Mouse (Mus musculus): ENCODE data around the gene Pcnx. TPM values are rescaled to one million over a fixed set of nuclear protein-coding genes. Genes with fewer than 3 reads are reported as not detected.

Gene Pcnx
- polyA plus RNA-seq, 1 experiment from 2014 or later = 2.3 TPM

GRCm38 (mm10) chr12:81904456-81904855 lies 44.6 kb downstream of the Pcnx start:
- Histone ChIP-seq H3K27me3 (ENCODE audit: control insufficient read depth, insufficient read depth, low read depth, low read length) (no peaks in the 10 kb centered on the region), H3K4me3 (ENCODE audit: low read depth, low read length) (no peak overlapping the region), H3K9me3 (replicated peaks; ENCODE audit: control insufficient read depth, low read length) (no peaks in the 10 kb centered on the region), H3K9ac (ENCODE audit: low read depth, low read length) (no peak overlapping the region), H3K27ac (ENCODE audit: low read length) (no peak overlapping the region), H3K4me2 (ENCODE audit: low read depth, low read length) (no peak overlapping the region), H3K36me3 (ENCODE audit: control insufficient read depth, insufficient read depth) (no peaks in the 10 kb centered on the region), H3K4me1 (ENCODE audit: control insufficient read depth, low read depth, low read length) (no peaks in the 10 kb centered on the region)
- ATAC-seq (ENCODE audit: low read depth) = no peak
- WGBS (ENCODE audit: insufficient replicate concordance) = 74% methylated on average over 2 of the region's 2 CpGs

- H3K27me3 ChIP-seq (ENCODE audit: control insufficient read depth, insufficient read depth, low read depth, low read length) = no peaks in the 10 kb centered on the region
- no peaks in the 10 kb centered on the region for H3K36me3 ChIP-seq (ENCODE audit: control insufficient read depth, insufficient read depth)
- no peak overlapping the region for H3K9ac ChIP-seq (ENCODE audit: low read depth, low read length)
- no peaks in the 10 kb centered on the region for H3K4me1 ChIP-seq (ENCODE audit: control insufficient read depth, low read depth, low read length)
- H3K9me3 ChIP-seq (replicated peaks; ENCODE audit: control insufficient read depth, low read length) = no peaks in the 10 kb centered on the region
- H3K4me3 ChIP-seq (ENCODE audit: low read depth, low read length) = no peak overlapping the region
- ATAC-seq (ENCODE audit: low read depth) = no peak
- WGBS (ENCODE audit: insufficient replicate concordance) = 30% methylated on average over 2 of the region's 2 CpGs
- H3K4me2 ChIP-seq (ENCODE audit: low read depth, low read length) = no peak overlapping the region
- H3K27ac ChIP-seq (ENCODE audit: low read length) = no peak overlapping the region
Observed at GRCm38 (mm10) chr12:81905865-81906264, 46.0 kb downstream of the Pcnx start.

- no peaks in the 10 kb centered on the region for H3K27me3 ChIP-seq (ENCODE audit: control insufficient read depth, insufficient read depth, low read depth, low read length)
- no peak overlapping the region for H3K27ac ChIP-seq (ENCODE audit: low read length)
- no peak overlapping the region for H3K4me3 ChIP-seq (ENCODE audit: low read depth, low read length)
- no peak overlapping the region for H3K4me2 ChIP-seq (ENCODE audit: low read depth, low read length)
- no peaks in the 10 kb centered on the region for H3K9me3 ChIP-seq (replicated peaks; ENCODE audit: control insufficient read depth, low read length)
- no peak overlapping the region for H3K9ac ChIP-seq (ENCODE audit: low read depth, low read length)
- WGBS (ENCODE audit: insufficient replicate concordance) = 58% methylated on average over 4 of the region's 4 CpGs
- no peaks in the 10 kb centered on the region for H3K4me1 ChIP-seq (ENCODE audit: control insufficient read depth, low read depth, low read length)
- H3K36me3 ChIP-seq (ENCODE audit: control insufficient read depth, insufficient read depth) = no peaks in the 10 kb centered on the region
- no peak for ATAC-seq (ENCODE audit: low read depth)
Observed at GRCm38 (mm10) chr12:81907741-81908357, 48.0 kb downstream of the Pcnx start.

- 52% methylated on average over 5 of the region's 5 CpGs for WGBS (ENCODE audit: insufficient replicate concordance)
- no peaks in the 10 kb centered on the region for H3K9me3 ChIP-seq (replicated peaks; ENCODE audit: control insufficient read depth, low read length)
- H3K9ac ChIP-seq (ENCODE audit: low read depth, low read length) = no peak overlapping the region
- H3K36me3 ChIP-seq (ENCODE audit: control insufficient read depth, insufficient read depth) = no peaks in the 10 kb centered on the region
- no peak overlapping the region for H3K4me3 ChIP-seq (ENCODE audit: low read depth, low read length)
- H3K4me2 ChIP-seq (ENCODE audit: low read depth, low read length) = no peak overlapping the region
- H3K27ac ChIP-seq (ENCODE audit: low read length) = no peak overlapping the region
- no peak for ATAC-seq (ENCODE audit: low read depth)
- no peaks in the 10 kb centered on the region for H3K27me3 ChIP-seq (ENCODE audit: control insufficient read depth, insufficient read depth, low read depth, low read length)
- no peaks in the 10 kb centered on the region for H3K4me1 ChIP-seq (ENCODE audit: control insufficient read depth, low read depth, low read length)
Observed at GRCm38 (mm10) chr12:81910439-81910838, 50.6 kb downstream of the Pcnx start.

- ATAC-seq (ENCODE audit: low read depth) = no peak
- WGBS (ENCODE audit: insufficient replicate concordance) = 38% methylated on average over 2 of the region's 2 CpGs
- H3K27me3 ChIP-seq (ENCODE audit: control insufficient read depth, insufficient read depth, low read depth, low read length) = no peaks in the 10 kb centered on the region
- no peak overlapping the region for H3K9ac ChIP-seq (ENCODE audit: low read depth, low read length)
- no peaks in the 10 kb centered on the region for H3K9me3 ChIP-seq (replicated peaks; ENCODE audit: control insufficient read depth, low read length)
- no peak overlapping the region for H3K27ac ChIP-seq (ENCODE audit: low read length)
- no peak overlapping the region for H3K4me2 ChIP-seq (ENCODE audit: low read depth, low read length)
- no peaks in the 10 kb centered on the region for H3K4me1 ChIP-seq (ENCODE audit: control insufficient read depth, low read depth, low read length)
- H3K4me3 ChIP-seq (ENCODE audit: low read depth, low read length) = no peak overlapping the region
- H3K36me3 ChIP-seq (ENCODE audit: control insufficient read depth, insufficient read depth) = no peaks in the 10 kb centered on the region
Observed at GRCm38 (mm10) chr12:81915176-81915950, 55.5 kb downstream of the Pcnx start.

- no peak overlapping the region for H3K27ac ChIP-seq (ENCODE audit: low read length)
- no peaks in the 10 kb centered on the region for H3K36me3 ChIP-seq (ENCODE audit: control insufficient read depth, insufficient read depth)
- no peak overlapping the region for H3K4me2 ChIP-seq (ENCODE audit: low read depth, low read length)
- H3K27me3 ChIP-seq (ENCODE audit: control insufficient read depth, insufficient read depth, low read depth, low read length) = no peaks in the 10 kb centered on the region
- no peaks in the 10 kb centered on the region for H3K4me1 ChIP-seq (ENCODE audit: control insufficient read depth, low read depth, low read length)
- 80% methylated on average over 12 of the region's 12 CpGs for WGBS (ENCODE audit: insufficient replicate concordance)
- ATAC-seq (ENCODE audit: low read depth) = no peak
- H3K9me3 ChIP-seq (replicated peaks; ENCODE audit: control insufficient read depth, low read length) = no peaks in the 10 kb centered on the region
- no peak overlapping the region for H3K9ac ChIP-seq (ENCODE audit: low read depth, low read length)
- no peak overlapping the region for H3K4me3 ChIP-seq (ENCODE audit: low read depth, low read length)
Observed at GRCm38 (mm10) chr12:81918346-81918745, 58.5 kb downstream of the Pcnx start.

GRCm38 (mm10) chr12:81918886-81919285 lies 59.1 kb downstream of the Pcnx start:
- Histone ChIP-seq H3K36me3 (ENCODE audit: control insufficient read depth, insufficient read depth) (no peaks in the 10 kb centered on the region), H3K27ac (ENCODE audit: low read length) (no peak overlapping the region), H3K9me3 (replicated peaks; ENCODE audit: control insufficient read depth, low read length) (no peaks in the 10 kb centered on the region), H3K27me3 (ENCODE audit: control insufficient read depth, insufficient read depth, low read depth, low read length) (no peaks in the 10 kb centered on the region), H3K9ac (ENCODE audit: low read depth, low read length) (no peak overlapping the region), H3K4me1 (ENCODE audit: control insufficient read depth, low read depth, low read length) (no peaks in the 10 kb centered on the region), H3K4me3 (ENCODE audit: low read depth, low read length) (no peak overlapping the region), H3K4me2 (ENCODE audit: low read depth, low read length) (no peak overlapping the region)
- ATAC-seq (ENCODE audit: low read depth) = no peak
- WGBS (ENCODE audit: insufficient replicate concordance) = 80% methylated on average over 14 of the region's 14 CpGs

GRCm38 (mm10) chr12:81920027-81920426 lies 60.2 kb downstream of the Pcnx start:
- no peak overlapping the region for H3K4me2 ChIP-seq (ENCODE audit: low read depth, low read length)
- WGBS (ENCODE audit: insufficient replicate concordance) = 75% methylated on average over 10 of the region's 10 CpGs
- no peak overlapping the region for H3K9ac ChIP-seq (ENCODE audit: low read depth, low read length)
- no peak for ATAC-seq (ENCODE audit: low read depth)
- H3K27me3 ChIP-seq (ENCODE audit: control insufficient read depth, insufficient read depth, low read depth, low read length) = no peaks in the 10 kb centered on the region
- H3K4me3 ChIP-seq (ENCODE audit: low read depth, low read length) = no peak overlapping the region
- no peak overlapping the region for H3K27ac ChIP-seq (ENCODE audit: low read length)
- H3K9me3 ChIP-seq (replicated peaks; ENCODE audit: control insufficient read depth, low read length) = no peaks in the 10 kb centered on the region
- H3K36me3 ChIP-seq (ENCODE audit: control insufficient read depth, insufficient read depth) = no peaks in the 10 kb centered on the region
- no peaks in the 10 kb centered on the region for H3K4me1 ChIP-seq (ENCODE audit: control insufficient read depth, low read depth, low read length)

GRCm38 (mm10) chr12:81920614-81921013 lies 60.8 kb downstream of the Pcnx start:
- WGBS (ENCODE audit: insufficient replicate concordance) = 72% methylated on average over 2 of the region's 2 CpGs

More at GRCm38 (mm10) chr12:81920614-81921013, 60.8 kb downstream of the Pcnx start:
- Histone ChIP-seq H3K27me3 (ENCODE audit: control insufficient read depth, insufficient read depth, low read depth, low read length) (no peaks in the 10 kb centered on the region), H3K36me3 (ENCODE audit: control insufficient read depth, insufficient read depth) (no peaks in the 10 kb centered on the region), H3K27ac (ENCODE audit: low read length) (no peak overlapping the region), H3K4me1 (ENCODE audit: control insufficient read depth, low read depth, low read length) (no peaks in the 10 kb centered on the region), H3K4me2 (ENCODE audit: low read depth, low read length) (no peak overlapping the region), H3K4me3 (ENCODE audit: low read depth, low read length) (no peak overlapping the region), H3K9me3 (replicated peaks; ENCODE audit: control insufficient read depth, low read length) (no peaks in the 10 kb centered on the region), H3K9ac (ENCODE audit: low read depth, low read length) (no peak overlapping the region)
- ATAC-seq (ENCODE audit: low read depth) = no peak
